Mouse (Mus musculus): ENCODE measurements around the gene Olfr685. TPM values are rescaled to one million over a fixed set of nuclear protein-coding genes. Genes with fewer than 3 reads are reported as not detected.

Olfr685 gene
- not detected in 2 replicates for polyA plus RNA-seq (2012; rRNA removed)

DNA sequence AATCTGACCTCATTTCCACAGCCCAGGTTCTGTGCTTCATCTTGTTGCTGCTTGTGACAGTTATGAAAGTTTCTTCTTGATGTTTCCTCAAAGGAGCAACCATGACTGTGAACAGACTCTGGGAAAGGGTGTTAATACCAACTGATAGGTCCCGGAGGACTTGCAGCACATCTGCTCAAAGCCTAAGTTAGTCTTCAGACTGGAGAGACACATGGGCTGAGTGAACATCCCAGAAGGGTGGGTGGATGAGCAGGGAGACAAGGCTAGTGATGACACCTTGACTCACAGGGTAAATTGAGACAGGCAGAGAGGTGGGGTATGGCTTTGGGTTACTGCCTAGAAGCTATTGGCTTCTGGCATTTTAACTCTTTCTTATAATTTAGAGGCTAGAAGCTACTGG is at the start of gene Olfr685:
Olfr685 (minus strand) TSS at position 101 of the 400 bp plus-strand sequence.
- TF ChIP-seq POLR2A (IDR thresholded peaks at IDR 0.05; ENCODE audit: control insufficient read depth, low read depth, low read length) (no peak), CTCF (IDR thresholded peaks at IDR 0.05; ENCODE audit: control insufficient read depth, insufficient read depth, insufficient replicate concordance, low read depth, low read length) (no peak)
- no peak within 1 kb of the TSS for H3K4me3 ChIP-seq (ENCODE audit: control insufficient read depth, low read depth, low read length)

DNA sequence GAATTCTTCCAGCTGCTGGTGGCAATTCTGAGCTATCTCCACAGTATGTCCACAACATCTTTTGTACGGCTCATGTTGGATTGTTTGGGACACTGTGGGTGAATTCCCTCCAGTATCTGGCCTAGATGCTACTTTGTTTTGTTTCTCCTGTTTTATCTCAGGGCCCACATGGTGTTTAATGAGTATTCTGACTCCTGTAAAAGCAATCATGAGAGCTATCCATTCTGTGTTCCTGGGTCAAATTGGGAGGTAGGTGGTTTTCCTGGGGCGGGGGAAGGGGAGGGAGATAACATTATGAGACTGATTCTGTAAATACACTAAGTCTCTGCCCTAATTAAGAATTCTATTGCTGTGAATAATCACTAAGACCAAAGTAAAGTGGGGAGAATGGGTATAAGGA is 43.6 kb upstream of the Olfr685 start:
- Histone ChIP-seq H3K4me3 (ENCODE audit: control insufficient read depth, low read depth, low read length) (no peak overlapping the region), H3K27ac (ENCODE audit: control insufficient read depth, insufficient read depth, low read depth, low read length) (no peak overlapping the region), H3K36me3 (ENCODE audit: control insufficient read depth, insufficient read depth, low read length) (no peaks in the 10 kb centered on the region), H3K4me1 (ENCODE audit: control insufficient read depth, insufficient read depth, low read length) (0 out of 2 replicates have a peak, but pooled peaks cover 2% of the 10 kb centered on the region), H3K27me3 (ENCODE audit: control insufficient read depth, insufficient read depth, low read length) (no peaks in the 10 kb centered on the region)
- TF ChIP-seq POLR2A (IDR thresholded peaks at IDR 0.05; ENCODE audit: control insufficient read depth, low read depth, low read length) (no peak), CTCF (IDR thresholded peaks at IDR 0.05; ENCODE audit: control insufficient read depth, insufficient read depth, insufficient replicate concordance, low read depth, low read length) (no peak)

More for the DNA sequence above, at the start of gene Olfr685:
- H3K36me3 ChIP-seq (ENCODE audit: control insufficient read depth, insufficient read depth, low read length) = no peaks in the 10 kb centered on the region
- H3K27me3 ChIP-seq (ENCODE audit: control insufficient read depth, insufficient read depth, low read length) = no peaks in the 10 kb centered on the region
- H3K27ac ChIP-seq (ENCODE audit: control insufficient read depth, insufficient read depth, low read depth, low read length) = no peak within 1 kb of the TSS
- no peaks in the 10 kb centered on the region for H3K4me1 ChIP-seq (ENCODE audit: control insufficient read depth, insufficient read depth, low read length)

DNA sequence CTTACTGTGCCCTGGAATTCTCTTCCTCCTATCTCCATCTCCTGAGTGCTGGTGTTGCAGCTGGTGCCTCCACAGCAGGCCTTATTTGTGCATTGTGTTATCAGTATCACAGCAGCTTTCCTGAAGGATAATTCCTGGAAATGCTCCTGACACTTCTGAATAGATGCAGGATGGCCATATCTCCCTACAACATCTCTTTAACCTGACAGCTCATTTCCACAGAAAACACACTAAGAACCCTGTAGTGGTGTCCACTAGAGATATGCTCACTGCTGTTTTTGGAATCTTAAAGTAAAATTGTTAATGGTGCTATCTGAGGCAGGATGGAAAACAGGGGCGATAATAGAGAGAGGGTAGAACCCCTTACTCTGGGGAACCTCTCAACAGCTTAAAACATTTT is 42.3 kb upstream of the Olfr685 start:
- Histone ChIP-seq H3K36me3 (ENCODE audit: control insufficient read depth, insufficient read depth, low read length) (no peaks in the 10 kb centered on the region), H3K27me3 (ENCODE audit: control insufficient read depth, insufficient read depth, low read length) (no peaks in the 10 kb centered on the region), H3K4me1 (ENCODE audit: control insufficient read depth, insufficient read depth, low read length) (0 out of 2 replicates have a peak, but pooled peaks cover 2% of the 10 kb centered on the region), H3K4me3 (ENCODE audit: control insufficient read depth, low read depth, low read length) (no peak overlapping the region), H3K27ac (ENCODE audit: control insufficient read depth, insufficient read depth, low read depth, low read length) (no peak overlapping the region)
- TF ChIP-seq CTCF (IDR thresholded peaks at IDR 0.05; ENCODE audit: control insufficient read depth, insufficient read depth, insufficient replicate concordance, low read depth, low read length) = no peak
- no peak for TF ChIP-seq POLR2A (IDR thresholded peaks at IDR 0.05; ENCODE audit: control insufficient read depth, low read depth, low read length)

DNA sequence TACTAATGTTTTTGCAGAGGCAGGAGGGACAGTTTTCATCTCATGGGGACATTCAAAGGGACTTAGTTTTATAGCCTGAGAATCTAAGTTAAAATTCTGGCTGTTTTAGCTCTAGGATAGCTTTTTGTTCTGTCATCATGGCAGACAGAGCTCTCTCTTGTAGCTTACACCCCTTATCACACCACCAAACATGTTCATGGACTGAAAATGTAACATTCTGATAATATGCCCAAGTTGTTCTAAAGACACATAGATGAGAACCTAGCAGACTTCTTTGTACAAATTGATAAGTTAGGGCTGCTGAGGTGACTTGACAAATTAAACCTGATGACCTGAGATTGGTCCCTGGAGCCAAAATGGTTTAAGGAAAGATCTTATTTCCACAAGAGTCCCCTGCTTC is 40.9 kb upstream of the Olfr685 start:
- no peaks in the 10 kb centered on the region for H3K36me3 ChIP-seq (ENCODE audit: control insufficient read depth, insufficient read depth, low read length)
- no peak overlapping the region for H3K4me3 ChIP-seq (ENCODE audit: control insufficient read depth, low read depth, low read length)
- TF ChIP-seq POLR2A (IDR thresholded peaks at IDR 0.05; ENCODE audit: control insufficient read depth, low read depth, low read length) = no peak
- no peak for TF ChIP-seq CTCF (IDR thresholded peaks at IDR 0.05; ENCODE audit: control insufficient read depth, insufficient read depth, insufficient replicate concordance, low read depth, low read length)
- no peaks in the 10 kb centered on the region for H3K27me3 ChIP-seq (ENCODE audit: control insufficient read depth, insufficient read depth, low read length)
- no peak overlapping the region for H3K27ac ChIP-seq (ENCODE audit: control insufficient read depth, insufficient read depth, low read depth, low read length)
- 0 out of 2 replicates have a peak, but pooled peaks cover 2% of the 10 kb centered on the region for H3K4me1 ChIP-seq (ENCODE audit: control insufficient read depth, insufficient read depth, low read length)

DNA sequence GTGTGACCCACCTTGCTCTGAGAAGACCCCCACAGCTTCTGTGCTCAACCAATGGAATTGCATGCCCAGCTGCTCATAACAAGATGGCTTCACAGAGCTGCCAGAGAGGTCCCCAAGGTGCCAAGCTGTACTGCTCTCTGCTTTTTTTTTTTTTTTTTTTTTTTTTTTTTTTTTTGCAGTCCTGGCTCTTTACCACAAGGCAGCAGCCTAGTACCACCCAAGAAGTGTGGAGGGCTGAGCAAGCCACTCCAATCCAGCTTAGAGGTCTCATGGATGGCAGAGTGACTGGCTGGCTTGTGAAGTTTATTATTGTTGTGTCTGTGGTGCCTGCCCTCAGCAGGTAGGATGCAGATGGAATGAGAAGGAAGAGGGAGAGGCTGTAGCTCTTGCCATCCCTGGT is 40.3 kb upstream of the Olfr685 start:
- H3K4me3 ChIP-seq (ENCODE audit: control insufficient read depth, low read depth, low read length) = no peak overlapping the region
- H3K4me1 ChIP-seq (ENCODE audit: control insufficient read depth, insufficient read depth, low read length) = 0 out of 2 replicates have a peak, but pooled peaks cover 2% of the 10 kb centered on the region
- H3K36me3 ChIP-seq (ENCODE audit: control insufficient read depth, insufficient read depth, low read length) = no peaks in the 10 kb centered on the region
- no peak overlapping the region for H3K27ac ChIP-seq (ENCODE audit: control insufficient read depth, insufficient read depth, low read depth, low read length)
- TF ChIP-seq POLR2A (IDR thresholded peaks at IDR 0.05; ENCODE audit: control insufficient read depth, low read depth, low read length) (no peak), CTCF (IDR thresholded peaks at IDR 0.05; ENCODE audit: control insufficient read depth, insufficient read depth, insufficient replicate concordance, low read depth, low read length) (no peak)
- H3K27me3 ChIP-seq (ENCODE audit: control insufficient read depth, insufficient read depth, low read length) = no peaks in the 10 kb centered on the region

DNA sequence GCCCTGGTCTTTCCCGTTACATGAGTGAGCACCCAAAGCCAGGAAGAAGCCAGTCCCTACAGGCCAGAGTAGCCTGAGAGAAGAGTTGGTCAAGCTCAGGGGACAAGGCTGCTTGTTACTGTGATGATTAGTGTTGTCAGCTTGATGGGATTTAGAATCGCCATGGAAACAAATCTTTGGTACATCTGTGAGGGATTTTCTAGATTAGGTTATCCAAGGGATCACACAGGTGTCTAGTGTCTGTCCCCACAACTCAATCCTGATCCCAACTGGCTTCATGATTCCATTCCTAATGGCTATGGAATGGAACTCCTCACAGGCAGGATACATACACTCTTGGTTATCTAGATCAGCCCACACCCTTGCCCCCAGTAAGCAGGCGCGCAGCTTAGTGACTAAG is 32.5 kb upstream of the Olfr685 start:
- H3K27ac ChIP-seq (ENCODE audit: control insufficient read depth, insufficient read depth, low read depth, low read length) = no peak overlapping the region
- TF ChIP-seq CTCF (IDR thresholded peaks at IDR 0.05; ENCODE audit: control insufficient read depth, insufficient read depth, insufficient replicate concordance, low read depth, low read length) (no peak), POLR2A (IDR thresholded peaks at IDR 0.05; ENCODE audit: control insufficient read depth, low read depth, low read length) (no peak)
- H3K36me3 ChIP-seq (ENCODE audit: control insufficient read depth, insufficient read depth, low read length) = no peaks in the 10 kb centered on the region
- no peak overlapping the region for H3K4me3 ChIP-seq (ENCODE audit: control insufficient read depth, low read depth, low read length)
- no peaks in the 10 kb centered on the region for H3K27me3 ChIP-seq (ENCODE audit: control insufficient read depth, insufficient read depth, low read length)
- peaks cover 8% of the 10 kb centered on the region for H3K4me1 ChIP-seq (ENCODE audit: control insufficient read depth, insufficient read depth, low read length)

DNA sequence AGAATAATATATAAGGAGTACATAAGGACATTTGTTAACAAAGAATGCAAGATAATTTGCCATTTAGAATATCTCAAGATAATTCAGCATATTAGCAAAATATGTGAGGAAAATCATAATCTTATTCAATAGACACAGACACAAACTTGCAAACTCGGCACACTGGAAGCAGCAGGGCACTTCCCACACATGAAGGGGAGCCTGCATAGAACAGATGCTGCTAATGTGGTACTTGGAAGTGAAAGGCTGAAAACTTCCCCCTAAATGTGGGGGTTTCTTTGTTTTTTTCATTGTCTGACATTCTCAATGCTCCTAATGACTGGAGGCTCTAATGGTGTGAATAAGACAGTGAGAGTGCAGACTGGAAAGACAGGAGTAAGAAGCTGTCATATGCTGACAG is 28.9 kb upstream of the Olfr685 start:
- no peak for TF ChIP-seq POLR2A (IDR thresholded peaks at IDR 0.05; ENCODE audit: control insufficient read depth, low read depth, low read length)
- no peak overlapping the region for H3K27ac ChIP-seq (ENCODE audit: control insufficient read depth, insufficient read depth, low read depth, low read length)
- H3K27me3 ChIP-seq (ENCODE audit: control insufficient read depth, insufficient read depth, low read length) = no peaks in the 10 kb centered on the region
- H3K4me1 ChIP-seq (ENCODE audit: control insufficient read depth, insufficient read depth, low read length) = peaks cover 2% of the 10 kb centered on the region
- no peak overlapping the region for H3K4me3 ChIP-seq (ENCODE audit: control insufficient read depth, low read depth, low read length)
- H3K36me3 ChIP-seq (ENCODE audit: control insufficient read depth, insufficient read depth, low read length) = no peaks in the 10 kb centered on the region

DNA sequence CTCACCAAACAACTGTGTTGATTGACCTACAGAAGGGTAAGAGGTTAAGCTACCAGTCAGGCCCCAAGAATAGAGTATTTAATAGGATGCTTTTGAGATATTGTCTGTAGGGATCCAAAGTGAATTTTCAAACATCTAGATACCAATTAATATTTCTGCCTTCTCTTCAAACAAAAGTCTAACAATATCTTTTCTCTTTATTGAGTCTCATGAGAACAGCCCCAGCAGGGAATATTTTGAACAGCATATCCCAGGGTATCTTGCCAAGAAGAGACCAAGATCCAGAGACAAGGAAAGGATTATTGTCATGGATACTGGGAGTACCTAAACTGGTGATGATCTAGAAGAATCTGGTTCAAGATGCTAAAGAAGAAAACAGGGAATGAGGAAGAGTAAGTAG is 21.6 kb upstream of the Olfr685 start, which contains the start of gene Olfr686:
Olfr686 (minus strand) TSS at position 101 of the 400 bp plus-strand sequence.
- TF ChIP-seq POLR2A (IDR thresholded peaks at IDR 0.05; ENCODE audit: control insufficient read depth, low read depth, low read length) (no peak), CTCF (IDR thresholded peaks at IDR 0.05; ENCODE audit: control insufficient read depth, insufficient read depth, insufficient replicate concordance, low read depth, low read length) (no peak)
- no peaks in the 10 kb centered on the region for H3K4me1 ChIP-seq (ENCODE audit: control insufficient read depth, insufficient read depth, low read length)
- no peaks in the 10 kb centered on the region for H3K36me3 ChIP-seq (ENCODE audit: control insufficient read depth, insufficient read depth, low read length)
- no peak within 1 kb of the TSS for H3K27ac ChIP-seq (ENCODE audit: control insufficient read depth, insufficient read depth, low read depth, low read length)
- no peak within 1 kb of the TSS for H3K4me3 ChIP-seq (ENCODE audit: control insufficient read depth, low read depth, low read length)
- no peaks in the 10 kb centered on the region for H3K27me3 ChIP-seq (ENCODE audit: control insufficient read depth, insufficient read depth, low read length)

Data from testis, adult 2 months (tissue).